Mouse (Mus musculus) forebrain, embryonic 16.5 days (tissue): ENCODE results near the gene Ighmbp2. TPM values are rescaled to one million over a fixed set of nuclear protein-coding genes. Genes with fewer than 3 reads are reported as not detected.
"Not testable (repeated sequence)": the region's sequence is repeated elsewhere in the genome, so short reads cannot be mapped to it uniquely, and the experiment has no call there.

Experiments
- ATAC-seq: fragments of 200-750 bp; cut with Nextera tagmentation; 2 replicates; pipeline ENCODE4 v1.8.0; 2017; ENCODE audit warnings: mild to moderate bottlenecking, moderate library complexity
- H3K27ac ChIP-seq: fragments of 300-500 bp; sonication (generic); 2 replicates; pipeline ENCODE4 v1.5.1; 2014; ENCODE audit warnings: low read length, control low read depth
- H3K27me3 ChIP-seq: fragments of 300-500 bp; sonication (generic); replicated peaks from 2 replicates; pipeline ENCODE4 v1.6.1; 2014; ENCODE audit warnings: low read length; ENCODE audit not compliant: control insufficient read depth, insufficient read depth
- H3K36me3 ChIP-seq: fragments of 300-500 bp; sonication (generic); 2 replicates; pipeline ENCODE4 v1.6.1; 2014; ENCODE audit not compliant: control insufficient read depth, insufficient read depth
- H3K4me1 ChIP-seq: fragments of 300-500 bp; sonication (generic); replicated peaks from 2 replicates; pipeline ENCODE4 v1.6.1; 2014; ENCODE audit warnings: low read length; ENCODE audit not compliant: control insufficient read depth, insufficient read depth
- H3K4me2 ChIP-seq: fragments of 300-500 bp; sonication (generic); 2 replicates; pipeline ENCODE4 v1.6.1; 2014; ENCODE audit warnings: mild to moderate bottlenecking, low read length, control low read depth
- H3K4me3 ChIP-seq: fragments of 300-500 bp; sonication (generic); replicated peaks from 2 replicates; pipeline ENCODE4 v1.5.1; 2014; ENCODE audit warnings: mild to moderate bottlenecking, low read length, control low read depth
- H3K9ac ChIP-seq: fragments of 300-500 bp; sonication (generic); replicated peaks from 2 replicates; pipeline ENCODE4 v1.6.1; 2014; ENCODE audit warnings: low read depth, low read length, control low read depth
- H3K9me3 ChIP-seq: fragments of 300-500 bp; sonication (generic); 2 replicates; pipeline ENCODE4 v1.6.1; 2016; ENCODE audit warnings: low read length; ENCODE audit not compliant: control insufficient read depth
- WGBS: fragments of 180-500 bp; shearing (Covaris S2); extraction: QIAGEN DNeasy Blood & Tissue Kit; methylation state at CpG from one replicate; pipeline ENCODE4 v1.1.7; 2014; 5-methylcytosine and 5-hydroxymethylcytosine counted together
- polyA plus RNA-seq: library from polyadenylated mRNA; unstranded; fragments of >200 nt; fragmentation: Nextera tagmentation; extraction: Ambion mirVana; gene quantifications from 2 replicates; pipeline ENCODE4 v1.2.1, GENCODE M21; 2015

Ighmbp2 gene
- polyA plus RNA-seq, 1 experiment from 2014 or later = 12.0 TPM

DNA sequence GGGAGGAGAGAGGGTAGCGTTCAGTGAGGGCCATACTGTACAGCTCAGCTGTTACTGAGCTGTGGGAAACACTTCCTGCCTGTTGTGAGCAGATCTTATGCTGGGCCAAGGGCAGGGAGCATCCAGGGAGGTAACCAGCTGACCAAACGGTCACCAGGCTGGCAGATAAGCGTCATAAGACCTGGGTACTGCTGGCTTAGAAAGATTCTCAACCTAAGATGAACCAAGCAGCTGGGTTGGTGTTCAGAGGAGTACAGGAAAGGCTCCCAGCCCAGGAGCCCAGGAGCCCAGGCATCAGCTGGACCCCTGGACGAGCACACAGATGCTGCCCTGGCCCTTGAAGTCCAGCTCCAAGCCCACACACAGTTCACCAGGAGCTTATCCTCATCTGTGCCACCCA lies 15.5 kb downstream of the Ighmbp2 start:
- H3K36me3 ChIP-seq = peaks cover 45% of the 10 kb centered on the region
- H3K27ac ChIP-seq = no peak overlapping the region
- H3K4me2 ChIP-seq = no peak overlapping the region
- ATAC-seq = no peak
- H3K9ac ChIP-seq = no peak overlapping the region
- 87% methylated on average over 4 of the region's 4 CpGs for WGBS
- no peak overlapping the region for H3K4me3 ChIP-seq
- no peaks in the 10 kb centered on the region for H3K9me3 ChIP-seq
- no peaks in the 10 kb centered on the region for H3K4me1 ChIP-seq
- no peaks in the 10 kb centered on the region for H3K27me3 ChIP-seq

DNA sequence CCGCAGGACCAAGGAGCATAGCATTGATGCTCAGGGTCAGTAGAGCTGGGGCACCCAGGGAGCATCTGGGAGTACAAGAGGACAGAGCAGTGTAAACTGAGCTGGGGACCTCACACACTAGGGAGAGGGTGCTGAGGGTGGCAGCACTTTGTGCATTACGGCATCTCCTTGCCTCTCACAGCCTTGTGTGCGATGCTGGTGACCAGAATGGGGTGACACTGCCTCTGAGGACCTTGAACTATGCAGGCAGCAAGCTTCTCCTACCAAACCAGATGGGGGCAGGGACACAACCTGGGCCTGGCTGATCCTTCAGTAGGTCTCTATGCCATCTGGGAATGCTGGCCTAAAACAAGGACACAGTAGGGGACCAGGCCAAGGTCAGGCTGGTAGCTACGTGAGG lies 16.1 kb downstream of the Ighmbp2 start:
- ATAC-seq = no peak
- 94% methylated on average over 4 of the region's 4 CpGs for WGBS

DNA sequence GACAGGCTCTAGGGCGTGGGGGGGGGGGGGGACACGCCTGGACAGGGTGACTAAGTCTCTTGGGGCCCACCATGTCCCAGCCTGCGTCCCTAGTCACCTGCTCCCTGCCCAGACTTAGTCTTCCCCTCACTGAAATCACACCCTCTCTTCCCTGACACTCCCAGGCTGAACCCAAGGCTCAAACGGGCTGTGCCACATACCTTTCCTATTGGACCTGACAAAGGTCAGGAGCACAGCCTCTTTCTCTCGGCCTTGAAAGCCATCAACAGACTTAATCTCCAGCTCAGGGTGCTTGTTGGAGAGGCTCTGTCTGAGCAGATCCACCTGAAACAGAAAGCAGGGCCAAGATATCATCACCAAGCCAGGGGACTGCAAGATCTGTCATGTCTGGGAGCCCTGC lies 16.7 kb downstream of the Ighmbp2 start:
- no peak overlapping the region for H3K4me3 ChIP-seq
- H3K9me3 ChIP-seq = no peaks in the 10 kb centered on the region
- no peak overlapping the region for H3K9ac ChIP-seq
- H3K27me3 ChIP-seq = no peaks in the 10 kb centered on the region
- no peaks in the 10 kb centered on the region for H3K4me1 ChIP-seq
- ATAC-seq = no peak
- no peak overlapping the region for H3K27ac ChIP-seq
- no peak overlapping the region for H3K4me2 ChIP-seq
- 78% methylated on average over 5 of the region's 5 CpGs for WGBS
- peaks cover 40% of the 10 kb centered on the region for H3K36me3 ChIP-seq

More for the DNA sequence above, 16.1 kb downstream of the Ighmbp2 start:
- no peak overlapping the region for H3K4me2 ChIP-seq
- peaks cover 42% of the 10 kb centered on the region for H3K36me3 ChIP-seq
- H3K27ac ChIP-seq = no peak overlapping the region
- H3K4me3 ChIP-seq = no peak overlapping the region
- H3K9me3 ChIP-seq = no peaks in the 10 kb centered on the region
- no peak overlapping the region for H3K9ac ChIP-seq
- no peaks in the 10 kb centered on the region for H3K27me3 ChIP-seq
- no peaks in the 10 kb centered on the region for H3K4me1 ChIP-seq

DNA sequence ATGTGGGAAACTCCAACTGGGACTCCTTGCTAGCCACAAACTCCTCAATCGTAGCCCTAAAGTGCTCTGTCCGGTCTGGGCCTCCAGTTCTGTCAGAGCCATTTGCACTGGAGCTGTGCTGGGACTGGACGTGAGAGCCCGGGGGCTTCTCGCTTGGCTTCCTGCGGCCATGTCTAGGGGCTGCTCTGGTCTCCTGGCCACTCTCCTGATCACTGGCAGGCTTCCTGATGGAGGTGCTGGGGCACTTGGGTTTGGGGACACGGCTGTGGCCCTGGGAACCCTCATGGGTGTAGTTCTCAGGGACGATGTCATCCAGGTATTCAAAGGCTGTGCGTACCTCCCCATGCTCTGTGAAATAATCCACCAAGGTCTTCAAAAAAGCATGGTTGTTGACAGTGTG lies 17.6 kb downstream of the Ighmbp2 start:
- Histone ChIP-seq H3K9me3 (no peaks in the 10 kb centered on the region), H3K9ac (no peak overlapping the region), H3K27ac (no peak overlapping the region), H3K4me3 (no peak overlapping the region), H3K36me3 (peaks cover 43% of the 10 kb centered on the region), H3K4me1 (no peaks in the 10 kb centered on the region), H3K27me3 (no peaks in the 10 kb centered on the region), H3K4me2 (no peak overlapping the region)
- no peak for ATAC-seq
- 96% methylated on average over 9 of the region's 9 CpGs for WGBS

DNA sequence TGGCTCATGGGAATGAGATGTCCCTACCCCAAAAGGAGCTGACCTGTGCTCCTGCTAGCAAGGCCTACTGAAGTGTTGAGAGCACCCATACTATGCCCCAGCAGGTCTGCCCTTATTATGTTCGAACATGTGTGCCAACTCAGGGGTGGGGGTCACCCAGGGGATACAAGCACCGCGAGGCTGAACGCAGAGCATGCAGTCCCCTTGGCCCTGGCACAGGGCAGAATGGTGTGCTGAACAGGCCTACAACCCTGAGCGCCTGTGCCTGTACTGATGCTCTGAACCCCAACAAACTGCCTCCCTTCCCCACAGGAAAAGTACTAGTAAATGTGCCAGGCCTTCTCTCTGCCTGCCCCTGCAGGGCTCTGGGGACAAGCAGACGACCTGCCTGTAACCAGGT lies 18.5 kb downstream of the Ighmbp2 start:
- H3K36me3 ChIP-seq = peaks cover 44% of the 10 kb centered on the region
- H3K4me1 ChIP-seq = no peaks in the 10 kb centered on the region
- H3K27ac ChIP-seq = no peak overlapping the region
- no peak for ATAC-seq
- H3K27me3 ChIP-seq = no peaks in the 10 kb centered on the region
- no peak overlapping the region for H3K4me2 ChIP-seq
- no peaks in the 10 kb centered on the region for H3K9me3 ChIP-seq
- H3K4me3 ChIP-seq = no peak overlapping the region
- 90% methylated on average over 6 of the region's 6 CpGs for WGBS
- no peak overlapping the region for H3K9ac ChIP-seq

DNA sequence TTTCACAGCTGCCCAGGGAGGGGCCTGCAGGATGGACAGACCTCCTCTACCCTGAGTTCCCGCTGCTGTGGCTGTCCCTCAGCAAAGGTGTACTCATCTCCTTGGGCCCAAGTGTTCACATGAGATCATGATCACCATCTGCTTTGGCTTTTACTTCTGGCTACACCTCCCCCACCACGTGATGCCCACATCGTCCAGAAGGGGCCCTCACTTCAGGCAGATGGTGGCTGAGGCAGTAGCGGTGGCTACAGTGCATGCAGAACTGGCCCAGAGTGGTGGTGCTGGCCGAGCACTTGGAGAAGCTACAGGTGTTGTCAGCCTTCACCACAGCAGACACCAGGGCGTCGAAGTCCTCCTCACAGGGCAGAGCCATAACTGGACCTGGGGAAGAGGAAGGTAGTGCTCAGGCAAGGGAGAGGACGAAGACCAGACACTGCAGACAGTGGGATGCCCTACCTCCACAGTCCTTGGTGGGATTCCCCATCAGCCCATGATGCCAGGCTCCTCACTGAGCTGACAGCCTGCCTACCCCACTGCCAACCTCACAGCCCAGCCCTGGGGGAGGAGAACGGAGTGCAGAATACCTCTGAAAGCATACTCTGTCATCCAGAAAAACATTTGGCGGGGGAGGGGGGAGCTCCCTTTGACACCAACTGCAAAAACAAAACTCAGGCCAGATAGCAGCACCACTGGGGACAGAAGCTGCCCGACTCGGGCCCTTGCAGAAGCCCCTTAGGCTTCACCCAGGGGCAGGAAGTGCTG lies 20.9 kb downstream of the Ighmbp2 start:
- Histone ChIP-seq H3K4me1 (no peaks in the 10 kb centered on the region), H3K9ac (no peak overlapping the region), H3K4me2 (no peak overlapping the region), H3K36me3 (peaks cover 33% of the 10 kb centered on the region), H3K9me3 (no peaks in the 10 kb centered on the region), H3K27ac (no peak overlapping the region), H3K4me3 (no peak overlapping the region), H3K27me3 (no peaks in the 10 kb centered on the region)
- no peak for ATAC-seq
- WGBS = 87% methylated on average over 12 of the region's 12 CpGs

DNA sequence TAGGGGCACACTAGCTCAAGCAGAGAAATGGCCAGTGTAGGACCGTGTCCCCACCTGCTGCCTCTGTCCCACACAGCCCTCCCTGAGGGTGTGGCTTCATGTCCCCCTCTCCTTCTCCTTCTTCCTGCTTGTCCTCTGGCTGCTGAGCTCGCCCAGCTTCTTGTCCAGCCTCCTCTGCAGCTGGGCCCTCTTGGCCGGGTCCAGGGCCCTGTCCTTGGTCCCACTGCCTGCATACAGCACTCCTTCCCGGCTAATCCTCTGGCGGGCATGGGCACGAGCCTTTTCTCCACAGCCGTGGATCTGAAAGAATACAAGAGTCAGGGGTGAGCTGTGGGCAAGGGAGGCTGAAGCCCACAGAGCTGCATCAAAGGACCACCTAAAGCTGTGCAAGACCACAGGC lies 21.5 kb downstream of the Ighmbp2 start:
- ATAC-seq = no peak
- peaks cover 30% of the 10 kb centered on the region for H3K36me3 ChIP-seq

DNA sequence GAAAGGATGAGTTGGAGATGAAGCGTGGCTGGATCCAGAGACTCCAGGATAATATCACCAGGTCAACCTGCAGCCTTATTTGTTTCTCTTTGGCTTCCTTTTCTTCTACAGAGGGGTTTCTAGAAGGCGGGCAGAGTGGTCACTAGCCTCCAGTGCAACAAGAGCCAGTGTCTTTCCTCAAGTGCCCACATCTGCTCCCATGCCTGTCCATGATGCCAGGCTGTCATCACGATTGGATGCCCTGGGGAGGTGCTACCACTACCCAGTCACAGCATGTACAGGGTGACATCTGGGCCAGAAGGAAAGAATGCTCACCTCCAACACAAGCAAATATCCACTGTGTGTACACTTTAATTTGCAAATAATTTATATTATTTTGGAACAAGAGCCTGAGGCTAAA lies 22.2 kb downstream of the Ighmbp2 start:
- H3K4me1 ChIP-seq = no peaks in the 10 kb centered on the region
- no peak overlapping the region for H3K4me2 ChIP-seq
- no peaks in the 10 kb centered on the region for H3K9me3 ChIP-seq
- no peak overlapping the region for H3K27ac ChIP-seq
- WGBS = 90% methylated on average over 3 of the region's 3 CpGs
- H3K4me3 ChIP-seq = no peak overlapping the region
- peaks cover 23% of the 10 kb centered on the region for H3K36me3 ChIP-seq
- H3K27me3 ChIP-seq = no peaks in the 10 kb centered on the region
- no peak overlapping the region for H3K9ac ChIP-seq
- ATAC-seq = no peak

More for the DNA sequence above, 21.5 kb downstream of the Ighmbp2 start:
- no peak overlapping the region for H3K27ac ChIP-seq
- H3K9ac ChIP-seq = no peak overlapping the region
- H3K27me3 ChIP-seq = no peaks in the 10 kb centered on the region
- WGBS = 90% methylated on average over 7 of the region's 7 CpGs
- H3K4me2 ChIP-seq = no peak overlapping the region
- no peaks in the 10 kb centered on the region for H3K4me1 ChIP-seq
- H3K4me3 ChIP-seq = no peak overlapping the region
- H3K9me3 ChIP-seq = no peaks in the 10 kb centered on the region

DNA sequence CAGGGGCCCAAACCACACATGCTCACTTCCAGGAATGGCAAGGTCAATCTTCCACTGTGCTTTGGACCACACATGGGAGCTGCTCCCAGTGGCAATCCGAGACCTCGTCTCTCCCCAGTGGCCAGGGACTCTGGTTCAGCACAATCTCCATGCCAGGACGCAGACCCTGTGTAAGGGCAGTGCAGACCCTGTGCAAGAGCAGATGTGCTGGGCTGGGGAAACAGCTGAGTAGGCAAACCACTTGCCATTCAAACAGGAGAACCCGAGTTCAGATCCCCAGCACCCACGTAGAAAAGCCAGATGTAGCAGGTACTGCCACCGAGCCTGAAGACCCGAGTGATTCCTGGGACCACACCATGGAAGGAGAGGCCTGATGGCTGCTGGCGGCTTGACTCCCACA lies 22.8 kb downstream of the Ighmbp2 start:
- no peaks in the 10 kb centered on the region for H3K4me1 ChIP-seq
- H3K9ac ChIP-seq = no peak overlapping the region
- ATAC-seq = no peak
- H3K9me3 ChIP-seq = no peaks in the 10 kb centered on the region
- peaks cover 18% of the 10 kb centered on the region for H3K36me3 ChIP-seq
- H3K4me2 ChIP-seq = no peak overlapping the region
- H3K27ac ChIP-seq = no peak overlapping the region
- WGBS = 99% methylated on average over 8 of the region's 8 CpGs
- no peaks in the 10 kb centered on the region for H3K27me3 ChIP-seq
- H3K4me3 ChIP-seq = no peak overlapping the region

DNA sequence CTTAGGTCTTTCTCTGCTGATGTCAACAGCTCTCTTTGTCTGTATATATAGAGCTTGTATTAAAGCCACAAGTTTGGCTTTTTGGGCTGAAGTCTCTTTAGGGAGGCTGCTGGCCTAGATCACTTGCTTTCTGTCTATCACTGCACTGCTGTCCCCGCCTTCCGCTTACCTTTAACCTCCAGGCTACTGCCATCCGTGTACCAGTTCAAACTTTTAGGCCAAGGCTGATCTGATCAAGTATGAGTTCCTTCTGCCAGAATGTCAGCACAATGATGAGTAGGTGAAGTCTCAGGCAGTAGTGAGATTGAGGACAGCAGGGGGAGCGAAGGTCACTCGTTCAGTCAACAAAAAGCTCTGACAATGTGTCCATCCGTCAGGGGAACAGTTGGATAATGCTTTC lies 57.6 kb downstream of the Ighmbp2 start:
- not testable (repeated sequence) for H3K27ac ChIP-seq, H3K9ac ChIP-seq, H3K4me1 ChIP-seq, H3K9me3 ChIP-seq, H3K27me3 ChIP-seq, H3K36me3 ChIP-seq, H3K4me3 ChIP-seq, ATAC-seq, H3K4me2 ChIP-seq
- WGBS = 83% methylated on average over 3 of the region's 6 CpGs
